Mouse (Mus musculus) layer of hippocampus, postnatal 10 days (tissue): Measurements from ENCODE around the gene Yod1. TPM values are rescaled to one million over a fixed set of nuclear protein-coding genes. Genes with fewer than 3 reads are reported as not detected.

ENCODE experiments used
- DNase-seq, 2 experiments: peaks; one replicate each; pipeline ENCODE4 v3.0.0; 2021; ENCODE audit warnings: low spot score in 2 of 2
- total RNA-seq, 2 experiments: library from RNA; stranded (reverse); gene quantifications; 2 replicates each; pipeline ENCODE4 v1.2.3; 2021

Gene Yod1
- total RNA-seq, 2 experiments from 2014 or later = 10.6 to 10.7 TPM

- DNase-seq = no peak
Observed at GRCm38 (mm10) chr1:130769925-130770324, 52.8 kb downstream of the Yod1 start.

- DNase-seq = no peak
Observed at GRCm38 (mm10) chr1:130770487-130770886, 53.4 kb downstream of the Yod1 start.

- no peak for DNase-seq
Observed at GRCm38 (mm10) chr1:130770981-130771494, 53.9 kb downstream of the Yod1 start.

Other genes with a start within 250 kb of the Yod1 start
- not detected for gene Zp3r, start 87.7 kb upstream of the Yod1 start, total RNA-seq
- gene C4bp, start 55.7 kb upstream of the Yod1 start, total RNA-seq = 1 to 10 TPM; 1.1 to 1.2 TPM
- not detected for gene Gm29427, start 1.5 kb upstream of the Yod1 start, total RNA-seq
- gene Pfkfb2, start 11.9 kb downstream of the Yod1 start, total RNA-seq = 10 to 100 TPM; 49.8 to 51.9 TPM
- under 1 TPM; 0.91 to 0.98 TPM for gene AA986860, start 14.6 kb downstream of the Yod1 start, total RNA-seq
- not detected for gene Fcamr, start 83.6 kb downstream of the Yod1 start, total RNA-seq
- not detected for gene Pigr, start 109.4 kb downstream of the Yod1 start, total RNA-seq
- gene Fcmr, start 148.3 kb downstream of the Yod1 start, total RNA-seq = not detected
- not detected for gene Il24, start 170.1 kb downstream of the Yod1 start, total RNA-seq
- not detected for gene Il20, start 194.1 kb downstream of the Yod1 start, total RNA-seq
- not detected for gene Il19, start 222.8 kb downstream of the Yod1 start, total RNA-seq